Mouse (Mus musculus) heart, adult 2 months (tissue): ENCODE data around the gene Lfng.

Experiments used
- CTCF ChIP-seq: fragments of 200-600 bp; IDR thresholded peaks from 2 replicates; pipeline ENCODE4 v1.8.1; 2022; ENCODE audit warnings: antibody characterized with exemption, mild to moderate bottlenecking, moderate library complexity
- POLR2A ChIP-seq: fragments of 200-500 bp; IDR thresholded peaks from 2 replicates; pipeline ENCODE4 v1.6.1; 2011; ENCODE audit warnings: mild to moderate bottlenecking, low read depth, low read length, control low read depth; ENCODE audit not compliant: insufficient read depth

DNA sequence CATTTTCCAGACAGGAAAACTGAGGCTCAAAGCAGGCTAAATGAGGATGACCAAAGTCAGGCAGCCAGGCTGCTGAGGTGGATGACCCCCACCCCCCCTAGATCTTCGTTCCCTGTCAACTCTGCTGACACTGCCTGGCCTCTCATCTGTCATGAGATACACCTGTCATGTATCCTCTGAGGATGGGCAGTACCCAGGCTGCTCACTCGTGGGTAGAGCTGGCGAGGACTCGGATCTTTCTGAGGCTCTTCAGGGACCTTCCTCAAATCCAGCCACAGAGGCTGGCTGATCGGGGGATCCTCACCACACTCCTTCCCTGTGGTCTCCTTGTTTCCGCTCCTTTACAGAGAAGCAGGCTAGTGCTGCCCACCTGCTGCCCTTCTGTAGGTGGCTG is 9.0 kb downstream of the Lfng start:
- TF ChIP-seq CTCF, result no peak
- TF ChIP-seq POLR2A, result no peak
